Mouse (Mus musculus): ENCODE results near the gene Hist1h2af. TPM values are rescaled to one million over a fixed set of nuclear protein-coding genes. Genes with fewer than 3 reads are reported as not detected.

Hist1h2af gene
- total RNA-seq, 1 experiment from 2014 or later: 3.5 TPM

Other genes starting within 250 kb of the Hist1h2af start
- 34.4 and 34.6 TPM in 2 replicates for gene Zfp322a, start 164.7 kb upstream of the Hist1h2af start, total RNA-seq (2017)
- 10.2 and 12.6 TPM in 2 replicates for gene Abt1, start 110.0 kb upstream of the Hist1h2af start, total RNA-seq (2017)
- not detected in 2 replicates for gene Btn1a1, start 68.0 kb upstream of the Hist1h2af start, total RNA-seq (2017)
- 0.25 and 0.58 TPM in 2 replicates for gene Btn2a2, start 45.0 kb upstream of the Hist1h2af start, total RNA-seq (2017)
- 161 and 193 TPM in 2 replicates for gene Hist1h4h, start 2.9 kb upstream of the Hist1h2af start, total RNA-seq (2017)
- gene Hist1h3g, start 1.5 kb downstream of the Hist1h2af start, total RNA-seq (2017): not detected in 2 replicates
- 5.8 and 6.4 TPM in 2 replicates for gene Hist1h2bh, start 9.5 kb downstream of the Hist1h2af start, total RNA-seq (2017)
- 21.9 and 24.1 TPM in 2 replicates for gene Hist1h3f, start 10.1 kb downstream of the Hist1h2af start, total RNA-seq (2017)
- 15.2 and 27.6 TPM in 2 replicates for gene Hist1h4f, start 17.7 kb downstream of the Hist1h2af start, total RNA-seq (2017)
- gene Hist1h1d, start 19.4 kb downstream of the Hist1h2af start, total RNA-seq (2017): 28.5 and 28.7 TPM in 2 replicates
- 50.8 and 54.4 TPM in 2 replicates for gene Hist1h3e, start 28.5 kb downstream of the Hist1h2af start, total RNA-seq (2017)
- gene Hist1h2ae, start 37.3 kb downstream of the Hist1h2af start, total RNA-seq (2017): 13.6 and 18.3 TPM in 2 replicates
- gene Hist1h2bg, start 37.5 kb downstream of the Hist1h2af start, total RNA-seq (2017): 97.4 and 145 TPM in 2 replicates
- gene Hist1h2bf, start 40.3 kb downstream of the Hist1h2af start, total RNA-seq (2017): 32.7 and 52.5 TPM in 2 replicates
- gene Hist1h2ad, start 40.5 kb downstream of the Hist1h2af start, total RNA-seq (2017): 33.4 and 78.8 TPM in 2 replicates
- gene Hist1h3d, start 41.9 kb downstream of the Hist1h2af start, total RNA-seq (2017): 12.9 and 13.3 TPM in 2 replicates
- 92.3 and 119 TPM in 2 replicates for gene Hist1h4d, start 47.7 kb downstream of the Hist1h2af start, total RNA-seq (2017)
- 83.4 and 97.3 TPM in 2 replicates for gene Hist1h2be, start 87.2 kb downstream of the Hist1h2af start, total RNA-seq (2017)
- 201 and 211 TPM in 2 replicates for gene Hist1h1e, start 88.7 kb downstream of the Hist1h2af start, total RNA-seq (2017)
- 18.7 and 20.1 TPM in 2 replicates for gene Hist1h2ac, start 150.0 kb downstream of the Hist1h2af start, total RNA-seq (2017)
- gene Hist1h2bc, start 150.3 kb downstream of the Hist1h2af start, total RNA-seq (2017): 139 and 146 TPM in 2 replicates
- gene Hist1h1t, start 161.9 kb downstream of the Hist1h2af start, total RNA-seq (2017): 2.2 TPM in 1 of 2 replicates, not detected in the other
- gene Hist1h4c, start 164.5 kb downstream of the Hist1h2af start, total RNA-seq (2017): 116 and 135 TPM in 2 replicates
- gene Hfe, start 176.9 kb downstream of the Hist1h2af start, total RNA-seq (2017): 4.8 and 5.0 TPM in 2 replicates
- 712 and 764 TPM in 2 replicates for gene Hist1h1c, start 204.9 kb downstream of the Hist1h2af start, total RNA-seq (2017)
- 4.8 TPM in 1 of 2 replicates, not detected in the other for gene Hist1h3c, start 211.7 kb downstream of the Hist1h2af start, total RNA-seq (2017)
- 77.7 and 104 TPM in 2 replicates for gene Hist1h2bb, start 212.8 kb downstream of the Hist1h2af start, total RNA-seq (2017)
- 24.9 and 28.2 TPM in 2 replicates for gene Hist1h2ab, start 217.2 kb downstream of the Hist1h2af start, total RNA-seq (2017)
- 1.2 TPM in 1 of 2 replicates, not detected in the other for gene Hist1h3b, start 218.4 kb downstream of the Hist1h2af start, total RNA-seq (2017)
- gene Hist1h4b, start 223.1 kb downstream of the Hist1h2af start, total RNA-seq (2017): 9.3 and 36.7 TPM in 2 replicates
- gene Hist1h4a, start 227.3 kb downstream of the Hist1h2af start, total RNA-seq (2017): 30.0 and 55.5 TPM in 2 replicates
- 38.6 and 45.9 TPM in 2 replicates for gene Hist1h3a, start 228.5 kb downstream of the Hist1h2af start, total RNA-seq (2017)
- 74.8 and 84.1 TPM in 2 replicates for gene Hist1h1a, start 229.8 kb downstream of the Hist1h2af start, total RNA-seq (2017)
- gene Trim38, start 236.0 kb downstream of the Hist1h2af start, total RNA-seq (2017): not detected in 2 replicates

Measured in neutrophil, adult 5-6 weeks (primary cell).